Mouse (Mus musculus) testis, adult 10 weeks (tissue): ENCODE results near the gene Vmn1r191. TPM values are rescaled to one million over a fixed set of nuclear protein-coding genes. Genes with fewer than 3 reads are reported as not detected.

Experiments
- polyA plus RNA-seq: library from polyadenylated mRNA; stranded (reverse); fragments of 350-450 nt; fragmentation: Illumina TruSeq; extraction: RNeasy Lipid Tissue Mini Kit (QIAGEN cat#74804); gene quantifications from one replicate; pipeline ENCODE4 v1.2.3, GENCODE M21; 2014; ENCODE audit warnings: low read depth, low replicate concordance

The Vmn1r191 gene
- not detected for polyA plus RNA-seq

GRCm38 (mm10) chr13:22183869-22184268, at the start of gene Vmn1r191:
Gene Vmn1r191, minus strand, starts transcription at chr13:22183969.

GRCm38 (mm10) chr13:22223060-22223459, 39.3 kb upstream of the Vmn1r191 start, which contains the start of gene Vmn1r193:
Gene Vmn1r193, minus strand, starts transcription at chr13:22223160.

GRCm38 (mm10) chr13:22191041-22191440, 7.3 kb upstream of the Vmn1r191 start, which contains the start of gene Vmn1r192:
Gene Vmn1r192, minus strand, starts transcription at chr13:22191141.

Other genes starting within 250 kb of the Vmn1r191 start
- 25.6 TPM for gene Zfp184, start 238.9 kb downstream of the Vmn1r191 start, polyA plus RNA-seq
- gene Pom121l2, start 202.8 kb downstream of the Vmn1r191 start, polyA plus RNA-seq, result 85.0 TPM
- gene Prss16, start 174.2 kb downstream of the Vmn1r191 start, polyA plus RNA-seq, result 0.14 TPM
- gene Hist1h2ah, start 148.4 kb downstream of the Vmn1r191 start, polyA plus RNA-seq, result not detected
- gene Hist1h2bk, start 148.1 kb downstream of the Vmn1r191 start, polyA plus RNA-seq, result not detected
- gene Hist1h4i, start 142.6 kb downstream of the Vmn1r191 start, polyA plus RNA-seq, result 0.99 TPM
- gene Hist1h2ag, start 141.0 kb downstream of the Vmn1r191 start, polyA plus RNA-seq, result not detected
- not detected for gene Hist1h2bj, start 140.8 kb downstream of the Vmn1r191 start, polyA plus RNA-seq
- 0.03 TPM for gene Vmn1r188, start 99.5 kb downstream of the Vmn1r191 start, polyA plus RNA-seq
- gene Vmn1r189, start 78.1 kb downstream of the Vmn1r191 start, polyA plus RNA-seq, result not detected
- gene Vmn1r192, start 7.2 kb upstream of the Vmn1r191 start, polyA plus RNA-seq, result not detected
- gene Vmn1r193, start 39.2 kb upstream of the Vmn1r191 start, polyA plus RNA-seq, result not detected
- gene Vmn1r194, start 60.2 kb upstream of the Vmn1r191 start, polyA plus RNA-seq, result not detected
- not detected for gene Vmn1r195, start 86.6 kb upstream of the Vmn1r191 start, polyA plus RNA-seq
- not detected for gene Vmn1r196, start 106.0 kb upstream of the Vmn1r191 start, polyA plus RNA-seq
- not detected for gene Vmn1r197, start 140.6 kb upstream of the Vmn1r191 start, polyA plus RNA-seq
- not detected for gene Vmn1r198, start 166.4 kb upstream of the Vmn1r191 start, polyA plus RNA-seq
- gene Vmn1r199, start 195.8 kb upstream of the Vmn1r191 start, polyA plus RNA-seq, result not detected
- not detected for gene Vmn1r200, start 206.4 kb upstream of the Vmn1r191 start, polyA plus RNA-seq